Mouse (Mus musculus) cortical plate, adult 2 months (tissue): ENCODE results near the gene Atp5d.

ENCODE experiments used
- CTCF ChIP-seq: fragments of 200-500 bp; IDR thresholded peaks from 2 replicates; pipeline ENCODE4 v1.5.1; 2011; ENCODE audit warnings: mild to moderate bottlenecking, control low read depth, low read length; ENCODE audit not compliant: insufficient read depth; ENCODE audit errors: extremely low read depth
- POLR2A ChIP-seq: fragments of 200-500 bp; IDR thresholded peaks from 2 replicates; pipeline ENCODE4 v1.6.1; 2011; ENCODE audit warnings: mild to moderate bottlenecking, low read length, control low read depth; ENCODE audit not compliant: insufficient read depth; ENCODE audit errors: extremely low read depth

DNA sequence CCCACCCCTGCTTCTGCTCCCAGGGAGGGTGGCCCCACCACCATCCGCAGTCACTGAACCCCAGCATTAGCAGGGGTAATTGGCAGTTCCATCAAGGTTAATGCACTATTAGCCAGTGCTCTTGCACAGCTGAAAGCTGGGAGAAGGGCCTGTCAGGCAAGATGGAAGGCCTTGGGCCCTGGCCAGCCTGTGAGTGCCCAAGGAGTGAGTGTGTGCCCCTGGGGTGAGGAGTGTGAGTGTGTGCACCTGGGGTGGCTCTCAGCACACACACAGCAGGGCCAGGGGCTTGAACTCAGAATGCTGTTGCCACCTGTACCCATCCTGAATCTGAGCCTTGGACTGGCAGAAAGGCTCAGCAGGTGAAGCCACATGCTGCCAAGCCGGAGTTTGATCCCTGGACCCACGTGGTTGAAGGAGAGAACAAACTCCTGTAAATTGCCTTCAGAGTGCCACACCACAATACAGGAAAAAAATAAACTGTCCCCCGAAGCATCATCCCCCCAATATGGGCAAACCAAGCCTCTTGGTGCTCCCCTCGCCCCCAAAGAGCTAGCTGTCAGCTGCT is 37.9 kb downstream of the Atp5d start:
- TF ChIP-seq CTCF (no peak), POLR2A (no peak)
